Mouse (Mus musculus): ENCODE results near the gene Akt1s1. TPM values are rescaled to one million over a fixed set of nuclear protein-coding genes. Genes with fewer than 3 reads are reported as not detected.

The Akt1s1 gene
- polyA plus RNA-seq, 1 experiment from 2014 or later: 104 TPM

DNA sequence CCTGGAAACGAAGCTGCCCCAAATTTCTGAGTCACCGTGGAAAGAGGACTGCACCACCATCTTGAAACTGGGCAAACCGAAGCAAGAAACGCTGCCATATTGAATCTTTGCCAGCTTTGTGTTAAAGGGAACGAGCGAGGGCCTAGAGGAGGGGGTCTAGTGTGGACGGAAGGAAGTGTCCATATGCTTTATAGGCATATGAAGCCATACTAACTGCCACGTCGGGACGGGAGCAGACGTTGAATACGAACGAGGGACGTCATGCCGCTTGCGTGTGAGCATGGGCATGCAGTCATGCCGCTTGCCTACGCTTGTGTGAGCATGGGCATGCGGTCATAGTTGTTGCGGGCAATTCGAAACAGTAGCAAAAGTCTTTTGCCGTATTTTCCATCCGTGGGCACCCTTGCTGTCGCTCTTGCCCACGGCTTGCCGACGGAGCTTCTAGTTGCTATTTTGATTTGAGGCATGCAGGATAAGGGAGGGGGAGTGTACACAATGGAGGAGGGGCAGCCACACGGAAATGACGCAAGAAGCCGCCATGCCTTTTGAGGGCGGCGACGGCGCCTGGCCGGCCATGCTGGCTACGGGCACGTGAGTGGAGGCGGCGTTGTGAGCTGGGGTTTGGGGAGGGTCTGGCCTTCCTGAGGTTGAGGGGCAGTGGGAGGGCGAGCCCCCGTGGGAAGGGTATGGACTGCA, 773 bp downstream of the Akt1s1 start:
- no peaks in the 10 kb centered on the region for H3K9me3 ChIP-seq (replicated peaks; ENCODE audit: control insufficient read depth, low read length)
- peaks cover 20% of the 10 kb centered on the region for H3K36me3 ChIP-seq (ENCODE audit: control insufficient read depth, insufficient read depth)
- H3K4me2 ChIP-seq (ENCODE audit: low read depth, low read length): peak overlapping the region; percentile 85
- H3K9ac ChIP-seq (ENCODE audit: low read length): peak overlapping the region; percentile 94
- peak overlapping the region; percentile 85 for H3K4me3 ChIP-seq (ENCODE audit: low read length)
- WGBS: under 1% methylated on average over 41 of the region's 41 CpGs
- no peaks in the 10 kb centered on the region for H3K27me3 ChIP-seq (ENCODE audit: control insufficient read depth, insufficient read depth, low read length)
- ATAC-seq (replicated peaks; ENCODE audit: extremely low read depth, insufficient read depth, low FRiP score): peak; percentile 58
- peaks cover 30% of the 10 kb centered on the region for H3K4me1 ChIP-seq (ENCODE audit: control insufficient read depth, insufficient read depth, low read length)
- peak overlapping the region; percentile 99 for H3K27ac ChIP-seq (ENCODE audit: low read length)

DNA sequence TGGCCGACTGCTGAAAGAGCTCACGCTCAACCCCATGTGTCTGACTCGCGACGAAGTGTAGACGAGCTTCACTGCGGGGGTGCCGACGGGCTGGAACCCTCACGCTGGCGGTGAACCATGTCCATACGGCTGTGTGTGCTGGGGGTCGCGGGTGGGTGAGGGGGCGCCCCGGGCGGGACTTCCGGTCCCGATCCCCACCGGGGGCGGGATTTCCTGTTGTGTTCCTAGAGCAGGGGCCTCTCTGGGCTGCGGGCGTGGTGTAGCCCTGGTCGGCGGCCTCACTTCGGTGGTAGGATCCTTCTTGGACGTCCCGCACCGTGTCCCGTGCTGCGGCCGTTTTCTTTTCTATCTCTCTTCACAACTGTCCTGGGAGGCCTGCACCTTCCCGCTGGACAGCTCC, 1.4 kb downstream of the Akt1s1 start:
- Histone ChIP-seq H3K4me3 (ENCODE audit: low read length) (peak overlapping the region; percentile 85), H3K27me3 (ENCODE audit: control insufficient read depth, insufficient read depth, low read length) (no peaks in the 10 kb centered on the region), H3K27ac (ENCODE audit: low read length) (peak overlapping the region; percentile 99), H3K36me3 (ENCODE audit: control insufficient read depth, insufficient read depth) (peaks cover 14% of the 10 kb centered on the region), H3K4me2 (ENCODE audit: low read depth, low read length) (peak overlapping the region; percentile 85), H3K4me1 (ENCODE audit: control insufficient read depth, insufficient read depth, low read length) (peaks cover 33% of the 10 kb centered on the region), H3K9ac (ENCODE audit: low read length) (peak overlapping the region; percentile 94), H3K9me3 (replicated peaks; ENCODE audit: control insufficient read depth, low read length) (no peaks in the 10 kb centered on the region)
- peak; percentile 8; the same call in 1 of the 2 replicates for ATAC-seq (replicated peaks; ENCODE audit: extremely low read depth, insufficient read depth, low FRiP score)
- under 1% methylated on average over 33 of the region's 33 CpGs for WGBS

DNA sequence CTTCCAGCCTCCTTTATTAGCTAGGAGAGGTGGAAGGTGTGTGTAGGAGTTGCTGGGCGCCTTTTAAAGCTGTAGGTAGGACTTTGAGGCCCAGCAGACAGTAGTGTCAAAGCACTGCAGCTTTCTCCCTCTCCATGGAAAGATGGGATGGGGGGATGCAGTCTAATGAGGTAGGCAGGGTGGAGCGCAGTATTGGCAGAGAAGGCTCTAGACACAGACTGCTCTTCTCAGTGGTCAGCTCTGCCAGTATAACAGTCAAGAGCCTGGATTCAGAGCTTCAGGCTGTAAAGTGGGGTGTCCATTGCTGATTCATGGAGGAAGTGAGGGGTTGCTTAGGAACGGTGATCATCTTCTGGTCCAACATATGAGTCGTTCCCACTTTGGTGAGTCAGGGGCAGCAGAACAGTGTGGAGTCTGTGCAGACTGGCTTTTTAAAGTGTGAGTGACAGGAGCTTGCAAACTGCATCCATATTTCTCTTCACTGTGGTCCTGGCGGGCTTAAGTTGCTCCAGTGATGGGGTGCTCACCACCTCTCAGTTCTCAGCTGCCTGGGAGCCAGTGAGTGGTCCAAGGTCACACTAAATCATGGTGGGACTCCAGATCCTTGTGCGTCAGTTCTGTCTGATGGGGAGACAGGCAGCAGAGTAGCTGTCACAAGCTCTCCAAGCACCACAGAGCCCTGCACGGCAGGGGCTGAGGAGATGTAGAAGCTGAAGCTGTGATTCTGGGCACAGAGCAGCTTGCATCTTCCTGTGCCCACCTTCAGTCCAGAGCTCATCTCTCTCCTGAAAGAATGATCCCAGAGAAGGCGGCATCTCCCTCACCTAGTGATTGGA, 2.2 kb downstream of the Akt1s1 start:
- H3K9me3 ChIP-seq (replicated peaks; ENCODE audit: control insufficient read depth, low read length): no peaks in the 10 kb centered on the region
- peaks cover 37% of the 10 kb centered on the region for H3K4me1 ChIP-seq (ENCODE audit: control insufficient read depth, insufficient read depth, low read length)
- H3K9ac ChIP-seq (ENCODE audit: low read length): peak overlapping the region; percentile 94
- no peak for ATAC-seq (replicated peaks; ENCODE audit: extremely low read depth, insufficient read depth, low FRiP score)
- H3K4me3 ChIP-seq (ENCODE audit: low read length): peak overlapping the region; percentile 85
- H3K27me3 ChIP-seq (ENCODE audit: control insufficient read depth, insufficient read depth, low read length): no peaks in the 10 kb centered on the region
- H3K27ac ChIP-seq (ENCODE audit: low read length): peak overlapping the region; percentile 99
- H3K36me3 ChIP-seq (ENCODE audit: control insufficient read depth, insufficient read depth): peaks cover 7% of the 10 kb centered on the region
- H3K4me2 ChIP-seq (ENCODE audit: low read depth, low read length): peak overlapping the region; percentile 85
- WGBS: 68% methylated on average over 8 of the region's 8 CpGs

DNA sequence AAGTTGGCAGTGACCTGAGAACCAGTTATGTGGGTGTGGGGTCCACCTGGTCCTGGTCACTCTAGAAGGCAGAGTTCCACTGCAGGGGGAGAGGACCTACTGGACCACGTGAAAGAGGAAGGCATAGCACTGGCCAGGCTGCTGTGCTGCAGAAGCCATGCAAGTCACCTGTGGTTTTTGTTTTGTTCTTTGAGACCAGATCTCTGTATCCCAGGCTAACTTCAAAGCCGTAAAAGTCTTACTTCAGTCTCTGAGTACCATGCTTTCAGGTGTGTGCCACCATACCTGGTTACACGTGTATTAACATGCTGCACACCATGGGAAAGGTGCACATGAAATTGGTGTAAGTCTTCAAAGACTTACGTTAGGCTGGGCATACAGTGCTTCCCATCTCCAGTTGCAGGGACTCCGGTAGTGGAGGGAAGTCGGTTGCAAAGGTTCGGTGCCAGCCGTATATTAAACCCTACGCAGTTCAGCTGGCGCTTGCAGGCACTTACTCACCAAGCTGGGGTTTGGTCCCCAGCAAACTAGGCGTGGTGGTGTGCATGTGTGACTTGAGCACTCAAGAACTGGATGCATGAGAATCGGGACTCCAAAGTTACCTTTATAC, 2.9 kb downstream of the Akt1s1 start:
- no peak overlapping the region for H3K4me2 ChIP-seq (ENCODE audit: low read depth, low read length)
- H3K4me3 ChIP-seq (ENCODE audit: low read length): no peak overlapping the region
- whole genome bisulfite sequencing: 90% methylated on average over 12 of the region's 12 CpGs
- H3K9me3 ChIP-seq (replicated peaks; ENCODE audit: control insufficient read depth, low read length): no peaks in the 10 kb centered on the region
- no peaks in the 10 kb centered on the region for H3K27me3 ChIP-seq (ENCODE audit: control insufficient read depth, insufficient read depth, low read length)
- H3K4me1 ChIP-seq (ENCODE audit: control insufficient read depth, insufficient read depth, low read length): peaks cover 44% of the 10 kb centered on the region
- H3K36me3 ChIP-seq (ENCODE audit: control insufficient read depth, insufficient read depth): no peaks in the 10 kb centered on the region
- no peak overlapping the region for H3K27ac ChIP-seq (ENCODE audit: low read length)
- no peak for ATAC-seq (replicated peaks; ENCODE audit: extremely low read depth, insufficient read depth, low FRiP score)
- no peak overlapping the region for H3K9ac ChIP-seq (ENCODE audit: low read length)

DNA sequence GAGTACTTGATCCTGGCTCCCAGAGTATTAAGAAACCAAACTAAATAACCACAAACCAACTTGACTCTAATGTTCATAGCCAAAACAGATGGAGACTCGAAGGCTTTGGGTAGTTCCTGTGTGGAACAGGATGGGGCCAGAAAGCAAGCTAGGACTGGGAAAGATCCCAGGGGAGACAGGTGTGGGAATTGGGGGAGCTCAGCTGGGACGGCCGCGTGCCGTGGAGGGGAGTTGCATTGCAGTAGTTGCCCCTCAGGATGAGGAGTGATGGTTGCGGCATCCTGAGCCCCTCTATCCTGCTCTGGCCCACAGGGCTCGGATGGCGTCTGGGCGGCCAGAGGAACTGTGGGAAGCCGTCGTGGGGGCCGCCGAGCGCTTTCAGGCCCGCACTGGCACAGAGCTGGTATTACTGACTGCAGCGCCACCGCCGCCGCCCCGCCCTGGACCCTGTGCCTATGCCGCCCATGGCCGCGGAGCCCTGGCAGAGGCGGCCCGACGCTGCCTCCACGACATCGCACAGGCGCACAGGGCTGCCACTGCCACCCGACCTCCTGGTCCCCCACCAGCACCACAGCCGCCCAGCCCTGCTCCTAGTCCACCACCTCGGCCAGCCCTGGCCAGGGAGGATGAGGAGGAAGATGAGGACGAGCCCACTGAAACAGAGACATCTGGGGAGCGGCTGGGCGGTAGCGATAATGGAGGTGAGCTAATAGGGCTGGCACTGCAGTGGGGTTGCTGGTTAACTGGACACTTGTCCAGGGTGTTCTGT, 3.7 kb downstream of the Akt1s1 start:
- no peak overlapping the region for H3K9ac ChIP-seq (ENCODE audit: low read length)
- H3K27me3 ChIP-seq (ENCODE audit: control insufficient read depth, insufficient read depth, low read length): no peaks in the 10 kb centered on the region
- H3K9me3 ChIP-seq (replicated peaks; ENCODE audit: control insufficient read depth, low read length): no peaks in the 10 kb centered on the region
- no peak overlapping the region for H3K4me2 ChIP-seq (ENCODE audit: low read depth, low read length)
- no peak for ATAC-seq (replicated peaks; ENCODE audit: extremely low read depth, insufficient read depth, low FRiP score)
- no peak overlapping the region for H3K27ac ChIP-seq (ENCODE audit: low read length)
- H3K4me3 ChIP-seq (ENCODE audit: low read length): no peak overlapping the region
- H3K4me1 ChIP-seq (ENCODE audit: control insufficient read depth, insufficient read depth, low read length): peaks cover 43% of the 10 kb centered on the region
- H3K36me3 ChIP-seq (ENCODE audit: control insufficient read depth, insufficient read depth): no peaks in the 10 kb centered on the region
- WGBS: 84% methylated on average over 36 of the region's 36 CpGs

DNA sequence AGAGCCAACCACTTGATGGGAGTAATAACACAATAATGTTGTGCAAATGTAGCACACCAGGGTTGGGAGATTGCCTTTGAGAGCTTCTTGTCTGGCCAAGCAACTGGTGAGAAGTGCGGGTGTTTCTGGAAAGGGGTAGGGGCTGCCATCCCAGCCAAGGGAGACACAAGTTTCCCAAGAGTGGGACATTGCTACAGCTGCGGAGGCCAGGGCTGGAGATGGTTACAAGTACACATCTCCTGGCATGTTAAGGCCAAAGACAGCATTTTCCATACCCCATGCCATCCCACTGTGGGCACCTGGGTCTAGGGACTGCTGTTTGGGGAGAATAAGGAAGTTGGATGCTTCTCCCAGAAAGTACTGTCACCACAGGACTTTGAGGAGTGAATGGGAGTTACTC, 4.3 kb downstream of the Akt1s1 start:
- Histone ChIP-seq H3K4me3 (ENCODE audit: low read length) (no peak overlapping the region), H3K9ac (ENCODE audit: low read length) (no peak overlapping the region), H3K36me3 (ENCODE audit: control insufficient read depth, insufficient read depth) (no peaks in the 10 kb centered on the region), H3K9me3 (replicated peaks; ENCODE audit: control insufficient read depth, low read length) (no peaks in the 10 kb centered on the region), H3K4me1 (ENCODE audit: control insufficient read depth, insufficient read depth, low read length) (peaks cover 40% of the 10 kb centered on the region), H3K27me3 (ENCODE audit: control insufficient read depth, insufficient read depth, low read length) (no peaks in the 10 kb centered on the region), H3K27ac (ENCODE audit: low read length) (no peak overlapping the region), H3K4me2 (ENCODE audit: low read depth, low read length) (no peak overlapping the region)
- 87% methylated on average over 2 of the region's 2 CpGs for WGBS
- no peak for ATAC-seq (replicated peaks; ENCODE audit: extremely low read depth, insufficient read depth, low FRiP score)

DNA sequence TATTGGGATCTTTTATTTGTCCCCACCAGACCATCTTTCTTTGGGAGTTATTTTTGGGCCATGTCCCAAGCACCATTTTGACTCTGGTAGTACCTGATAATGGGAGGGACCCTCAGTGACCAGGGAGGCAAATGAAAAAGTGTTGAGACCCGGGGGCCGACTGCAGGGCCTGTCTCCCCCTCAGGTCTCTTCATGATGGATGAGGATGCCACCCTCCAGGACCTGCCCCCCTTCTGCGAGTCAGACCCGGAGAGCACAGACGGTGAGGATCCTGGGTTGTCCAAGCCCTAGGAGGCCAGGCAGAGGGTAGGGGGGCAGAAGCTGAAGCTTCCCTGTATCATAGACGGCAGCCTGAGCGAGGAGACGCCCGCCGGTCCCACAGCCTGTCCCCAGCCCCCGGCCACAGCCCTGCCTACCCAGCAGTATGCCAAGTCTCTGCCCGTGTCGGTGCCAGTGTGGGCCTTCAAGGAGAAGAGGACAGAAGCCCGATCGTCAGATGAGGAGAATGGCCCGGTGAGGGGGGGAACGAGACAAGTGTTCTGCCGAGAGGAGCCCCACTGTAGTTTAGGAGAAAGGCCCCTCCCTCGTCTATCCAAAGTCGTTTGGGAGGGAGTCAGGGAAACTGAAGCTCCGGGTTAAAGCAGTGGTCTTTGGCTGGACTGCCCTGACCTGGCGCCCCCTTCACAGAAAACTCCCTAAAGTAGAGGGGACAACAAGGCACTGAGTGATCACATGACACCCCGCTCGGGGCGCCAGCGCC, 5.0 kb downstream of the Akt1s1 start:
- Histone ChIP-seq H3K4me2 (ENCODE audit: low read depth, low read length) (peak overlapping the region; percentile 94), H3K4me3 (ENCODE audit: low read length) (peak overlapping the region; percentile 60), H3K27me3 (ENCODE audit: control insufficient read depth, insufficient read depth, low read length) (no peaks in the 10 kb centered on the region), H3K9ac (ENCODE audit: low read length) (peak overlapping the region; percentile 79), H3K36me3 (ENCODE audit: control insufficient read depth, insufficient read depth) (no peaks in the 10 kb centered on the region), H3K4me1 (ENCODE audit: control insufficient read depth, insufficient read depth, low read length) (peaks cover 39% of the 10 kb centered on the region), H3K27ac (ENCODE audit: low read length) (peak overlapping the region; percentile 94), H3K9me3 (replicated peaks; ENCODE audit: control insufficient read depth, low read length) (no peaks in the 10 kb centered on the region)
- no peak for ATAC-seq (replicated peaks; ENCODE audit: extremely low read depth, insufficient read depth, low FRiP score)
- 30% methylated on average over 26 of the region's 26 CpGs for WGBS

DNA sequence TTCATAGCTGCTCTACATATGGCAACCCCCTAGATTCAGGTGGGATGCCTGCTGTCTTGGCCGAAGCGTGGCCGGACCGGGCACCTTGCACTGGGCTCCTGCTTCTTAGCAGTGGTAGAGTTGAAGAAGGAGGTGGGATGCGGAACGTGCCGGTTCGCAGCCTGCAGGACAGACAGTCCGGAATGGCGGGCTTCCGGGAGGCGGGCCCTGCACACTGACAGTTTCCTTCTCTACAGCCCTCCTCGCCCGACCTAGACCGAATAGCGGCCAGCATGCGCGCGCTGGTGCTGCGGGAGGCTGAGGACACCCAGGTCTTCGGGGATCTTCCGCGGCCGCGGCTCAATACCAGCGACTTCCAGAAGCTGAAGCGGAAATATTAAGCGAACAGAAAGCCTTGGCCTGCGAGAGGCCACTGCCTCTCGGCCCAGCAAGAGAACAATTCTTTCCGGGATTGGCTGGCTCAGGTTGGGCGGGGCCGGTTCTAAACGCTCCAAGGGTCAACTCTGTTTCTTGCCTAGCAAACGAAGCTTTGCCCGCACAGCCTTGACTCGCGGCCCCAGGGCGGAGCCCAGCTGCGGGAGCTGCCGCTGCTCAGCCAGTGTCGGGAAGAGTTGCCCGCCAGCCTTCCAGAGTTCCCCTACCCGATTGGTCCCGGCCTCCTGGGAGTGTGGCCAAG, 5.7 kb downstream of the Akt1s1 start:
- WGBS: under 1% methylated on average over 45 of the region's 45 CpGs
- peak overlapping the region; percentile 79 for H3K9ac ChIP-seq (ENCODE audit: low read length)
- H3K4me3 ChIP-seq (ENCODE audit: low read length): peak overlapping the region; percentile 60
- no peaks in the 10 kb centered on the region for H3K27me3 ChIP-seq (ENCODE audit: control insufficient read depth, insufficient read depth, low read length)
- peak overlapping the region; percentile 94 for H3K27ac ChIP-seq (ENCODE audit: low read length)
- ATAC-seq (replicated peaks; ENCODE audit: extremely low read depth, insufficient read depth, low FRiP score): peak; percentile 58
- H3K36me3 ChIP-seq (ENCODE audit: control insufficient read depth, insufficient read depth): no peaks in the 10 kb centered on the region
- H3K4me2 ChIP-seq (ENCODE audit: low read depth, low read length): peak overlapping the region; percentile 94
- H3K9me3 ChIP-seq (replicated peaks; ENCODE audit: control insufficient read depth, low read length): no peaks in the 10 kb centered on the region
- peaks cover 39% of the 10 kb centered on the region for H3K4me1 ChIP-seq (ENCODE audit: control insufficient read depth, insufficient read depth, low read length)

Measured in heart, embryonic 16.5 days (tissue).